Comparison of ENCODE assay signal across 20 mouse cellular contexts in genomic region chr7:24544506-24544905, GRCm38 (mm10). TPM values are rescaled to one million over a fixed set of nuclear protein-coding genes. Genes with fewer than 3 reads are reported as not detected.
DNase-seq lines count a peak whose midpoint lies in the region; ATAC-seq and TF ChIP-seq lines count a peak whose summit lies in the region.
"Had no signal": no experiment of that assay in that cellular context is flagged by ENCODE, and none has a peak within 500 bp of the region (broad histone marks: within the 10 kb centered on the region; RNA-seq: fewer than 3 reads in every experiment).

No protein-coding gene starts in this region.

- peaks cover 18% of the 10 kb centered on the region for H3K79me2 ChIP-seq in CH12.LX (replicated peaks; ENCODE audit: control insufficient read depth, extremely low read depth, insufficient read depth, poor library complexity, severe bottlenecking)

- H3K4me3 ChIP-seq in layer of hippocampus, adult 2 months, result no peak overlapping the region
- no peak overlapping the region for H3K4me3 ChIP-seq in CH12.LX (replicated peaks in 1 of 3; ENCODE audit: low read depth in 2 of 3, low read length in 2 of 3, poor library complexity in 1 of 3)
- H3K4me3 ChIP-seq: embryonic facial prominence, embryonic 10.5 days; liver, embryonic 13.5 days; neural tube, embryonic 13.5 days had no signal

- no peak overlapping the region for H3K9ac ChIP-seq in CH12.LX (ENCODE audit: insufficient read depth, low read depth)
- H3K9ac ChIP-seq: hindbrain, embryonic 14.5 days; liver, embryonic 13.5 days; neural tube, embryonic 13.5 days had no signal

- TF ChIP-seq EP300 in CH12.LX (IDR thresholded peaks at IDR 0.05; ENCODE audit: low read length), result no peak

- H3K27me3 ChIP-seq in CH12.LX (replicated peaks), result no peaks in the 10 kb centered on the region
- H3K27me3 ChIP-seq: liver, embryonic 13.5 days; neural tube, embryonic 13.5 days had no signal

- H3K27ac ChIP-seq in layer of hippocampus, adult 2 months, result no peak overlapping the region
- no peak overlapping the region for H3K27ac ChIP-seq in CH12.LX (ENCODE audit: insufficient read depth, low read depth)
- H3K27ac ChIP-seq: embryonic facial prominence, embryonic 10.5 days; hindbrain, embryonic 14.5 days; liver, embryonic 13.5 days; macrophage; neural tube, embryonic 13.5 days had no signal

- H3K4me2 ChIP-seq in CH12.LX (ENCODE audit: insufficient read depth, low read depth, poor library complexity, severe bottlenecking), result no peak overlapping the region
- H3K4me2 ChIP-seq: hindbrain, embryonic 14.5 days; liver, embryonic 13.5 days; neural tube, embryonic 13.5 days had no signal

- DNase-seq in layer of hippocampus, adult 2 months (ENCODE audit: low spot score in 2 of 2), result no peak
- DNase-seq in layer of hippocampus, adult 8-10 months (ENCODE audit: low spot score in 2 of 2), result no peak
- peak; percentile 51 for DNase-seq in 416B (ENCODE audit: low read depth)
- no peak for DNase-seq in CH12.LX (ENCODE audit: extremely low read depth)
- peak; percentile 31 for DNase-seq in c-Kit-positive CD71-positive TER-119-negative erythroid progenitor cells, embryonic 14.5 days (ENCODE audit: low read depth)
- DNase-seq in embryo, embryonic 11 days, result no peak
- DNase-seq: cerebellum, postnatal 14 days; kidney, adult 8-10 months; liver, embryonic 13.5 days; midbrain, embryonic 14.5 days; right cerebral cortex, adult 18-20 months had no signal

- no peak for TF ChIP-seq POLR2A in CH12.LX (IDR thresholded peaks at IDR 0.05; ENCODE audit: low read depth, low read length)

- no peak for TF ChIP-seq RAD21 in CH12.LX (IDR thresholded peaks at IDR 0.05; ENCODE audit: low read depth, low read length)

- no peak for ATAC-seq in megakaryocyte progenitor cell, adult 5-6 weeks (replicated peaks; ENCODE audit: poor library complexity)

- H3K9me3 ChIP-seq in CH12.LX (replicated peaks; ENCODE audit: low read length), result peaks cover 4% of the 10 kb centered on the region
- H3K9me3 ChIP-seq: embryonic facial prominence, embryonic 10.5 days; neural tube, embryonic 13.5 days had no signal

- in situ Hi-C loops in CH12.LX (cut with MboI; ENCODE audit: low pct_ligation_motif_present, low pct_unique_long_range_greater_than_20kb, low sequenced_read_pairs), result no loop called here

- peaks cover 8 to 19% of the 10 kb centered on the region in 2 experiments for H3K36me3 ChIP-seq in CH12.LX (replicated peaks in 1 of 2; ENCODE audit: control insufficient read depth in 1 of 2, insufficient read depth in 1 of 2, low read length in 1 of 2)

- peak; percentile 61 for TF ChIP-seq CTCF in layer of hippocampus, adult 2 months (conservative IDR thresholded peaks at IDR 0.05)
- TF ChIP-seq CTCF in CH12.LX (conservative IDR thresholded peaks at IDR 0.05 in 1 of 2, IDR thresholded peaks at IDR 0.05 in 1 of 2; ENCODE audit: low read depth in 2 of 2, low read length in 2 of 2), result peak; percentile 28 to 39; a peak in 3 of 4 replicates

- H3K4me1 ChIP-seq in CH12.LX (ENCODE audit: control insufficient read depth in 1 of 2, insufficient read depth in 2 of 2), result peaks cover 3 to 31% of the 10 kb centered on the region in 2 experiments; a peak in 3 of 4 replicates

- dilution Hi-C loops in CH12.LX (cut with MboI; ENCODE audit: extremely low pct_ligation_motif_present, extremely low pct_unique_long_range_greater_than_20kb, low sequenced_read_pairs), result no loop called here

TF ChIP-seq in CH12.LX, 34 proteins besides CTCF, POLR2A, EP300 and RAD21:
- TF ChIP-seq IRF4 (IDR thresholded peaks at IDR 0.05; ENCODE audit: low read depth, low read length) (no peak), USF1 (IDR thresholded peaks at IDR 0.05; ENCODE audit: low read depth, low read length) (no peak), TBP (conservative IDR thresholded peaks at IDR 0.05; ENCODE audit: low read depth, low read length) (no peak), JUND (conservative IDR thresholded peaks at IDR 0.05; ENCODE audit: low read depth, low read length) (no peak)

RNA-seq across cellular contexts. Expression of gene Pinlyp, which starts 1.4 kb away (rescaled TPM):
- not detected for total RNA-seq in layer of hippocampus, adult 2 months (2021)
- under 1 TPM in 1 of 4 experiments, not detected in 3; 0.41 TPM for total RNA-seq in layer of hippocampus, adult 8-10 months (2022)
- total RNA-seq in CH12.LX (2012; rRNA removed), result 6.1 and 6.4 TPM in 2 replicates
- total RNA-seq in CH12.LX (2014; rRNA removed), result 11.9 and 17.3 TPM in 2 replicates
- polyA plus RNA-seq in CH12.LX (2012; ENCODE audit: insufficient read length, low read depth), result 6.6 and 7.4 TPM in 2 replicates
- total RNA-seq in megakaryocyte progenitor cell, adult 5-6 weeks (2015), result not detected in 2 replicates
- not detected in 2 replicates for total RNA-seq in megakaryocyte progenitor cell, adult 5-6 weeks (2017)
- total RNA-seq: gastrocnemius, postnatal 36 days; layer of hippocampus, adult 18-20 months; left cerebral cortex, postnatal 14 days had no signal
- polyA plus RNA-seq: embryonic facial prominence, embryonic 10.5 days; heart, embryonic 14.5 days; hindbrain, embryonic 14.5 days; liver, embryonic 13.5 days; macrophage; midbrain, embryonic 14.5 days; neural tube, embryonic 13.5 days had no signal

RNA-seq across cellular contexts. Expression of gene Xrcc1, which starts 1.6 kb away (rescaled TPM):
- total RNA-seq in layer of hippocampus, adult 2 months (2021), result 10 to 100 TPM; 38.9 to 40.9 TPM
- total RNA-seq in layer of hippocampus, adult 8-10 months (2022), result 10 to 100 TPM; 32.9 to 44.7 (median 41.3) TPM
- total RNA-seq in CH12.LX (2012; rRNA removed) (128 and 136 TPM in 2 replicates), CH12.LX (2014; rRNA removed) (81.7 and 86.3 TPM in 2 replicates)
- polyA plus RNA-seq in CH12.LX (2012; ENCODE audit: insufficient read length, low read depth), result 148 and 162 TPM in 2 replicates
- total RNA-seq in megakaryocyte progenitor cell, adult 5-6 weeks (2015), result 35.8 and 43.4 TPM in 2 replicates
- total RNA-seq in megakaryocyte progenitor cell, adult 5-6 weeks (2017), result 40.0 and 44.3 TPM in 2 replicates

RNA-seq across cellular contexts. Expression of gene Irgq, which starts 14.0 kb away (rescaled TPM):
- 10 to 100 TPM; 61.9 to 63.0 TPM for total RNA-seq in layer of hippocampus, adult 2 months (2021)
- total RNA-seq in layer of hippocampus, adult 8-10 months (2022), result 10 to 100 TPM; 53.6 to 65.2 (median 60.0) TPM
- total RNA-seq in CH12.LX (2012; rRNA removed) (8.7 and 10.1 TPM in 2 replicates), CH12.LX (2014; rRNA removed) (4.6 and 5.1 TPM in 2 replicates)
- 8.6 and 9.9 TPM in 2 replicates for polyA plus RNA-seq in CH12.LX (2012; ENCODE audit: insufficient read length, low read depth)
- total RNA-seq in megakaryocyte progenitor cell, adult 5-6 weeks (2015), result 3.2 and 4.4 TPM in 2 replicates
- 4.7 and 5.3 TPM in 2 replicates for total RNA-seq in megakaryocyte progenitor cell, adult 5-6 weeks (2017)

RNA-seq across cellular contexts. Expression of gene AC161166.1, which starts 32.3 kb away (rescaled TPM):
- not detected for total RNA-seq in layer of hippocampus, adult 2 months (2021)
- total RNA-seq in layer of hippocampus, adult 8-10 months (2022), result not detected
- 0.08 and 0.17 TPM in 2 replicates for total RNA-seq in CH12.LX (2012; rRNA removed)
- total RNA-seq in CH12.LX (2014; rRNA removed), result not detected in 2 replicates
- 0.26 TPM in 1 of 2 replicates, not detected in the other for polyA plus RNA-seq in CH12.LX (2012; ENCODE audit: insufficient read length, low read depth)
- not detected in 2 replicates for total RNA-seq in megakaryocyte progenitor cell, adult 5-6 weeks (2015)
- not detected in 2 replicates for total RNA-seq in megakaryocyte progenitor cell, adult 5-6 weeks (2017)
- total RNA-seq: gastrocnemius, postnatal 36 days; layer of hippocampus, adult 18-20 months; left cerebral cortex, postnatal 14 days had no signal
- polyA plus RNA-seq: liver, embryonic 13.5 days; macrophage had no signal

RNA-seq across cellular contexts. Expression of gene Zfp428, which starts 37.7 kb away (rescaled TPM):
- total RNA-seq in layer of hippocampus, adult 2 months (2021), result 10 to 100 TPM; 32.6 to 41.6 TPM
- total RNA-seq in layer of hippocampus, adult 8-10 months (2022), result 10 to 100 TPM; 29.7 to 38.9 (median 34.5) TPM
- 11.1 and 14.1 TPM in 2 replicates for total RNA-seq in CH12.LX (2012; rRNA removed)
- 16.0 and 20.4 TPM in 2 replicates for total RNA-seq in CH12.LX (2014; rRNA removed)
- 14.3 and 15.1 TPM in 2 replicates for polyA plus RNA-seq in CH12.LX (2012; ENCODE audit: insufficient read length, low read depth)
- total RNA-seq in megakaryocyte progenitor cell, adult 5-6 weeks (2015), result 2.0 and 2.2 TPM in 2 replicates
- 1.3 and 3.6 TPM in 2 replicates for total RNA-seq in megakaryocyte progenitor cell, adult 5-6 weeks (2017)

Comparison
In these comparisons a context has a peak if more than half of its experiments do, and no peak if none do; other contexts are left out.
1. DNase-seq: peak in 416B (single experiment) and c-Kit-positive CD71-positive TER-119-negative erythroid progenitor cells, embryonic 14.5 days (single experiment); none in layer of hippocampus, adult 2 months (0 of 2), layer of hippocampus, adult 8-10 months (0 of 2), CH12.LX (single experiment) and embryo, embryonic 11 days (single experiment).
2. RNA of gene Pinlyp, which starts 1.4 kb away (total RNA-seq): 6.1 to 17.3 TPM in CH12.LX; 0.41 TPM in layer of hippocampus, adult 8-10 months, not detected in layer of hippocampus, adult 2 months and not detected in megakaryocyte progenitor cell, adult 5-6 weeks; every median in the first group is over 4 times any median in the second.
3. RNA of gene Irgq, which starts 14.0 kb away (total RNA-seq): 53.6 to 65.2 TPM in layer of hippocampus, adult 8-10 months and 61.9 to 63.0 TPM in layer of hippocampus, adult 2 months; 4.6 to 10.1 TPM in CH12.LX and 3.2 to 5.3 TPM in megakaryocyte progenitor cell, adult 5-6 weeks; every median in the first group is over 4 times any median in the second.